Mouse (Mus musculus) cerebellum, postnatal 14 days (tissue): ENCODE results near the gene Gm27027.

Experiments used
- DNase-seq, 2 experiments: peaks; one replicate each; pipeline ENCODE4 v3.0.0; 2021; ENCODE audit warnings: mixed read lengths in 2 of 2

Gm27027 gene

DNA sequence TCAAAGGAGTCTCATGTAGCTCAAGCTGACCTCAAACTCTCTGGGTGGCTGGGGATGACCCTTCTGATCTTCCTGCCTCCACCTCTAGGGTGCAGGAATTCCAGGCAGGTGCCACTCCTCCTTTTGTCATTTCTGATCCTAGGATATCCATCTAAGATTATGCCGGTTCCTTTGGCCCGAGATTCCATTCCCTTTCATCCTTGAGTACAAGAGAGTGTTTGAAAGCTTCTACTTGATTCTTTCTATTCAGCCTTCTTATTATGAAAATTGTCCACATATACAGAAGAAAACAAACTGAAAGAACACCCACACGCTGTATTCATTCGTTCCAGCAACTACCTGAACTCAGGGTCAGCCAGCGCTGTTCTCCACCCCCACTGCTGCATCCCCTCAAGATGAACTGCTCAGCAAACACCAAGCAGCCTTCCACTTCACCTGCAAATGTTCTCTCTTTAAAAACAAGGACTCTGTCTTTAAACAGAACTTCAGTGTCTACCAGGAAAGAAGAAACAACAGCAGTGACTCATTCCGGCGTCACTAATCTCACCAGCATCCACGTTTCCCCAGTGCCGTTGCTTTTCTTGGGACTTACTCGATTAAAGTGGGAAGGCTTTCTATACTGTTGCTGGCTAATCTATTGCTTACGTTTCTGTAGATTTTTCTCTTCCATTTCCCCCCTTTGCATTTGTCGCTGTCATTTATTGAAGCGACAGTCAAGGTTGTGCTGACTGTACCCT lies 68.3 kb downstream of the Gm27027 start:
- DNase-seq, result no peak

GRCm38 (mm10) chr2:93926141-93926540 lies 70.0 kb downstream of the Gm27027 start:
- DNase-seq, result no peak

DNA sequence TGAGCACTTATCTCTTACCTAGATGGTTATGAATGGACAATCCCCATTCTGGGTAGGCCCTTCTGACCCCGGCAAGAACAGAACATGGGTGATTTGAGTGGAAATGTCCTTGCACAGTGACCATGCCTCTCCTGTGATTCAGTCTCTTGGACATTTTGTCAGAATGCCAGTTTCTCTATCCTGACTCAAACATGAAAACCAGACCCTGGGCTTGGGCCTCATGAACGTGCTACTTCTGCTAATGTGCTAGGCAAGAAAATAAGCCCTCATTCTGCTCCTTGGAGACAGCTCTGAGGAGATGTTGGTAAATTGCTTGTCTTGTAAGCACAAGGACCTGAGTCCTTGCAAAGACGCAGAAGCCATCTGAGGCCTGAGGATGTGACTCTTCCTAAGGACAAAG lies 77.1 kb downstream of the Gm27027 start:
- DNase-seq, result no peak

GRCm38 (mm10) chr2:93913552-93913951 lies 82.6 kb downstream of the Gm27027 start:
- no peak for DNase-seq

GRCm38 (mm10) chr2:93911942-93912341 lies 84.2 kb downstream of the Gm27027 start:
- peak; percentile 83 to 84 for DNase-seq

GRCm38 (mm10) chr2:93909716-93910115 lies 86.4 kb downstream of the Gm27027 start:
- peak in 1 of 2 experiments; percentile 35 for DNase-seq

DNA sequence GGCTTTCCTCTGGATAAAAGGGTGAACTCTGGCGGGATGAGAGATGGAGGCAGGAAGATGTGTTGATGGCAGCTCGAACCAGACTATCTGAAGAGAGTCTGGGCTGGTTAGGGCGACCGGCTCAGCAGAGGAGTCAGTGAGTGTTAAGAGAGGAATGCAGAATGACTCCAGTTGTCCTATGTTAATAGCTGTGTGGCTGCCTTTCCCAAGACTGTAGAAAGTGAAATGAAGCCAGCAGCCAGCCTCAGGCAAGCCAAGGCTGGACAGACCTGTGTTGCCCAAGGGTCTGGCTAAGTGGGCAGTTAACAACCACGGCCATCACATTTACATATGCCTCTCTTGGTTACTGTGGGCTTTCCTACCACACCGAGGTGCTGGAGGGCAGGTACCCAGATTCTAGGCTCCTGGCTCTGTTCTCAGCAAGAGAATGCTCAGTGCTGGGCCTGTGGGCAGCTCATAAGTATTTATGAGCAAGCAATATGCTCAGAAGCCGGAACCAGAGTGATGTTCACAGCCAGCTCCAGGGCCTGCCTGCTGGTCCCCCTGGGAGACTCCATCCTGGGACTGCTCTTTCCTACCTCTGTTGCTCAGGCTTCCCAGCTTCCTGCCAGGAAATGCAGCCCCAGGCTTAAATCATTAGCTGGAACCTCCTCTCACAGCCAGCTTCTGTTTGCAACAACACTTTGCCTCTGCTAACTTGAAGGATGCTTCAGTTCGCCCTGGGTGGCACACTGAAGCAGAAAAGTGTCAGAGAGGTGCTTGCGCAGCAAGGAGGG lies 88.4 kb downstream of the Gm27027 start:
- no peak for DNase-seq
